Mouse (Mus musculus) forebrain, embryonic 14.5 days (tissue): ENCODE measurements at regions not wholly inside any gene's neighbourhood (a gene's known extent, or its start where the extent isn't known, plus 50 kb on each side); places are given as distances from the start of the nearest gene placed in this dataset.

Experiments
- ATAC-seq: fragments of 200-750 bp; cut with Nextera tagmentation; 2 replicates; pipeline ENCODE4 v1.8.0; 2017; ENCODE audit warnings: mild to moderate bottlenecking, moderate library complexity
- DNase-seq: peaks from one replicate; pipeline ENCODE4 v3.0.0-alpha.2; 2015; ENCODE audit warnings: low spot score
- H3K27ac ChIP-seq: fragments of 300-500 bp; sonication (generic); 2 replicates; pipeline ENCODE4 v1.5.1; 2014; ENCODE audit warnings: low read depth, mild to moderate bottlenecking, control low read depth, low read length, moderate library complexity
- H3K27me3 ChIP-seq: fragments of 300-500 bp; sonication (generic); replicated peaks from 2 replicates; pipeline ENCODE4 v1.6.1; 2014; ENCODE audit warnings: low read length, control low read depth, mixed read lengths; ENCODE audit not compliant: control insufficient read depth, insufficient read depth
- H3K36me3 ChIP-seq: fragments of 300-500 bp; sonication (generic); 2 replicates; pipeline ENCODE4 v1.6.1; 2014; ENCODE audit warnings: low read length, control low read depth; ENCODE audit not compliant: control insufficient read depth, insufficient read depth
- H3K4me1 ChIP-seq: fragments of 300-500 bp; sonication (generic); 2 replicates; pipeline ENCODE4 v1.6.1; 2014; ENCODE audit warnings: antibody characterized with exemption, low read length, control low read depth; ENCODE audit not compliant: control insufficient read depth, insufficient read depth
- H3K4me2 ChIP-seq: fragments of 300-500 bp; sonication (generic); 2 replicates; pipeline ENCODE4 v1.6.1; 2014; ENCODE audit warnings: mild to moderate bottlenecking, control low read depth, low read length
- H3K4me3 ChIP-seq: fragments of 300-500 bp; sonication (generic); 2 replicates; pipeline ENCODE4 v1.5.1; 2014; ENCODE audit warnings: low read depth, low read length, control low read depth
- H3K9ac ChIP-seq: fragments of 300-500 bp; sonication (generic); 2 replicates; pipeline ENCODE4 v1.6.1; 2014; ENCODE audit warnings: mild to moderate bottlenecking, low read length, control low read depth, moderate library complexity
- H3K9me3 ChIP-seq: fragments of 300-500 bp; sonication (generic); replicated peaks from 2 replicates; pipeline ENCODE4 v1.6.1; 2016; ENCODE audit warnings: low read length, control low read depth, mixed read lengths; ENCODE audit not compliant: control insufficient read depth
- WGBS: fragments of 180-500 bp; shearing (Covaris S2); extraction: QIAGEN DNeasy Blood & Tissue Kit; methylation state at CpG from one replicate; pipeline ENCODE4 v1.1.7; 2014; 5-methylcytosine and 5-hydroxymethylcytosine counted together

GRCm38 (mm10) chr1:184235131-184235983 lies 201.3 kb upstream of the 1700056E22Rik start:
- H3K9me3 ChIP-seq, result no peaks in the 10 kb centered on the region
- no peak overlapping the region for H3K27ac ChIP-seq
- peak overlapping the region; percentile 5; the same call in 1 of the 2 replicates for H3K4me3 ChIP-seq
- H3K9ac ChIP-seq, result peak overlapping the region; percentile 38; the same call in 1 of the 2 replicates
- H3K4me2 ChIP-seq, result peak overlapping the region; percentile 44
- ATAC-seq (peak; percentile 85), DNase-seq (peak; percentile 77)
- no peaks in the 10 kb centered on the region for H3K27me3 ChIP-seq
- H3K4me1 ChIP-seq, result no peaks in the 10 kb centered on the region
- 21% methylated on average over 25 of the region's 25 CpGs for WGBS
- H3K36me3 ChIP-seq, result no peaks in the 10 kb centered on the region

- peak; percentile 38 for DNase-seq
- Histone ChIP-seq H3K9ac (no peak overlapping the region), H3K9me3 (no peaks in the 10 kb centered on the region), H3K27me3 (no peaks in the 10 kb centered on the region), H3K4me3 (no peak overlapping the region), H3K4me1 (no peaks in the 10 kb centered on the region), H3K4me2 (no peak overlapping the region), H3K36me3 (no peaks in the 10 kb centered on the region), H3K27ac (no peak overlapping the region)
- ATAC-seq, result peak; percentile 52
- 46% methylated on average over 8 of the region's 8 CpGs for WGBS
Measured at GRCm38 (mm10) chr1:184234320-184234988, 200.4 kb upstream of the 1700056E22Rik start.

- H3K9me3 ChIP-seq, result no peaks in the 10 kb centered on the region
- no peak overlapping the region for H3K9ac ChIP-seq
- no peaks in the 10 kb centered on the region for H3K4me1 ChIP-seq
- H3K4me2 ChIP-seq, result no peak overlapping the region
- H3K36me3 ChIP-seq, result no peaks in the 10 kb centered on the region
- DNase-seq (no peak), ATAC-seq (no peak)
- 48% methylated on average over 5 of the region's 5 CpGs for WGBS
- no peak overlapping the region for H3K4me3 ChIP-seq
- no peak overlapping the region for H3K27ac ChIP-seq
- no peaks in the 10 kb centered on the region for H3K27me3 ChIP-seq
Measured at GRCm38 (mm10) chr1:184233741-184234255, 199.7 kb upstream of the 1700056E22Rik start.

GRCm38 (mm10) chr1:184222326-184222725 lies 188.2 kb upstream of the 1700056E22Rik start:
- DNase-seq, result no peak

GRCm38 (mm10) chr1:184221792-184222191 lies 187.7 kb upstream of the 1700056E22Rik start:
- H3K4me3 ChIP-seq, result no peak overlapping the region
- ATAC-seq (no peak), DNase-seq (no peak)
- H3K27ac ChIP-seq, result no peak overlapping the region
- no peak overlapping the region for H3K9ac ChIP-seq
- H3K27me3 ChIP-seq, result no peaks in the 10 kb centered on the region
- no peaks in the 10 kb centered on the region for H3K9me3 ChIP-seq
- 89% methylated on average over 3 of the region's 3 CpGs for WGBS
- no peak overlapping the region for H3K4me2 ChIP-seq
- H3K4me1 ChIP-seq, result no peaks in the 10 kb centered on the region
- H3K36me3 ChIP-seq, result no peaks in the 10 kb centered on the region

More at GRCm38 (mm10) chr1:184222326-184222725, 188.2 kb upstream of the 1700056E22Rik start:
- 56% methylated on average over 2 of the region's 2 CpGs for WGBS
- Histone ChIP-seq H3K36me3 (no peaks in the 10 kb centered on the region), H3K27me3 (no peaks in the 10 kb centered on the region), H3K4me3 (no peak overlapping the region), H3K4me1 (no peaks in the 10 kb centered on the region), H3K9me3 (no peaks in the 10 kb centered on the region), H3K4me2 (no peak overlapping the region), H3K9ac (no peak overlapping the region), H3K27ac (no peak overlapping the region)
- no peak for ATAC-seq

GRCm38 (mm10) chr1:184197272-184197671 lies 163.2 kb upstream of the 1700056E22Rik start:
- H3K27ac ChIP-seq, result no peak overlapping the region
- H3K4me2 ChIP-seq, result no peak overlapping the region
- H3K4me1 ChIP-seq, result no peaks in the 10 kb centered on the region
- 88% methylated on average over 4 of the region's 4 CpGs for WGBS
- H3K9me3 ChIP-seq, result no peaks in the 10 kb centered on the region
- DNase-seq, result no peak
- no peak for ATAC-seq
- no peaks in the 10 kb centered on the region for H3K36me3 ChIP-seq
- H3K4me3 ChIP-seq, result no peak overlapping the region
- H3K9ac ChIP-seq, result no peak overlapping the region
- H3K27me3 ChIP-seq, result no peaks in the 10 kb centered on the region

GRCm38 (mm10) chr1:184191325-184191724 lies 157.2 kb upstream of the 1700056E22Rik start:
- no peaks in the 10 kb centered on the region for H3K4me1 ChIP-seq

GRCm38 (mm10) chr1:184187582-184187981 lies 153.5 kb upstream of the 1700056E22Rik start:
- Histone ChIP-seq H3K4me2 (no peak overlapping the region), H3K27me3 (no peaks in the 10 kb centered on the region), H3K9me3 (no peaks in the 10 kb centered on the region), H3K4me1 (no peaks in the 10 kb centered on the region), H3K9ac (no peak overlapping the region), H3K4me3 (no peak overlapping the region), H3K27ac (no peak overlapping the region), H3K36me3 (no peaks in the 10 kb centered on the region)
- ATAC-seq (no peak), DNase-seq (peak; percentile 62)

More at GRCm38 (mm10) chr1:184191325-184191724, 157.2 kb upstream of the 1700056E22Rik start:
- H3K4me2 ChIP-seq, result no peak overlapping the region
- H3K9me3 ChIP-seq, result no peaks in the 10 kb centered on the region
- WGBS, result 21% methylated on average over 3 of the region's 3 CpGs
- no peak overlapping the region for H3K4me3 ChIP-seq
- no peaks in the 10 kb centered on the region for H3K36me3 ChIP-seq
- no peaks in the 10 kb centered on the region for H3K27me3 ChIP-seq
- no peak overlapping the region for H3K27ac ChIP-seq
- DNase-seq (peak; percentile 51), ATAC-seq (0 out of 2 replicates have a peak, but pooled peaks have one; percentile 48)
- no peak overlapping the region for H3K9ac ChIP-seq
